Mouse (Mus musculus): ENCODE results near the gene Sfi1.
"Not testable (repeated sequence)": the region's sequence is repeated elsewhere in the genome, so short reads cannot be mapped to it uniquely, and the experiment has no call there.

The Sfi1 gene

GRCm38 (mm10) chr11:3104501-3105260, 88.6 kb downstream of the Sfi1 start:
- DNase-seq (ENCODE audit: inconsistent ontology term): peak; percentile 16

DNA sequence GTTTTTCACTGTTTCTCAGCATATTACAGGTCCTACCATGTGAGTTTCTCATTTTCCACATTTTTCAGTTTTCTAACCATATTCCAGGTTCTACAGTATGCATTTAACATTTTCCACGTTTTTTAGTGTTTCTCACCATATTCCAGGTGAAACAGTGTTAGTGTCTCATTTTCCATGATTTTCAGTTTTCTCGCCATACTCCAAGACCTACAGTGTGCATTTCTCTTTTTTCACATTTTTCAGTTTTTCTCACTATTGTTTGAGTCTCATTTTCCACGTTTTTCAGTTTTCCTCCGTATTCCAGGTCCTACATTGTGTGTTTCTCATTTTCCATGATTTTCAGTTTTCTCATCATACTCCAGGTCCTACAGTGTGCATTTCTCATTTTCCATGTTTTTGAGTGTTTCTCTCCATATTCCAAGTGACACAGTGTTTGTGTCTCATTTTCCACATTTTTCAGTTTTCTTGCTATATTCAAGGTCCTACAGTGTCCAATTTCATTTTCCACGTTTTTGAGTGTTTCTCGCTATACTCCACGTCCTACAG, 89.6 kb downstream of the Sfi1 start:
- peak; percentile 22 for DNase-seq (ENCODE audit: inconsistent ontology term)

DNA sequence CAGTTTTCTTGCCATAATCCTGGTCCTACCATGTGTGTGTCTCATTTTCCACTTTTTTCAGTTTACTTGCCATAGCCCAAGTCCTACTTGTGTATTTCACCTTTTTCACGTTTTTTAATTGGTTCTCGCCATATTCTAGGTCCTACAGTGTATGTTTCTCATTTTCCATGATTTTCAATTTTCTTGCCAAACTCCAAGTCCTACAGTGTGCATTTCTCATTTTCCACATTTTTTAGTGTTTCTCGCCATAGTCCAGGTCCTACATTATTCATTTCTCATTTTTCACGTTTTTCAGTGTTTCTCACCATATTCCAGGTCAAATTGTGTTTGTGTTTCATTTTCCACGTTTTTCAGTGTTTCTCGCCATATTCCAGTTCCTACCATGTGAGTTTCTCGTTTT, 90.6 kb downstream of the Sfi1 start:
- DNase-seq (ENCODE audit: inconsistent ontology term): not testable (repeated sequence)

- peak; percentile 27 for DNase-seq (ENCODE audit: inconsistent ontology term)
Measured at GRCm38 (mm10) chr11:3101875-3102494, 91.3 kb downstream of the Sfi1 start.

GRCm38 (mm10) chr11:3101072-3101874, 92.0 kb downstream of the Sfi1 start:
- peak; percentile 38 for DNase-seq (ENCODE audit: inconsistent ontology term)

DNA sequence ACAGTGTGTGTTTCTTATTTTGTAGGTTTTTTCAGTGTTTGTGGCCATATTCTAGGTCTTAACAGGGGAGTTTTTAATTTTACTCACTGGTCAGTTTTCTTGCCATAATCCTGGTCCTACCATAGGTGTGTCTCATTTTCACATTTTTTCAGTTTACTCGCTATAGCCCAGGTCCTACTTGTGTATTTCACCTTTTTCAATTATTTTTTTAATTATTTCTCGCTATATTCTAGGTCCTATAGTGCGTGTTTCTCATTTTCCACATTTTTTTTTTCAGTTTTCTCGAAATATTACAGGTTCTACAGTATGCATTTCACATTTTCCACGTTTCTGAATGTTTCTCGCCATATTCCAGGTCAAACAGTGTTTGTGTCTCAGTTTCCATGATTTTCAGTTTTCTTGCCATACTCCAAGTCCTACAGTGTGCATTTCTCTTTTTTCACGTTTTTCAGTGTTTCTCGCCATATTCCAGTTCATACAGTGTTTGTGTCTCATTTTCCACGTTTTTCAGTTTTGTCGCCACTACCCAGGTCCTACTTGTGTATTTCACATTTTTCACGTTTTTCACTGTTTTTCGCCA, 93.1 kb downstream of the Sfi1 start:
- peak; percentile 49 for DNase-seq (ENCODE audit: inconsistent ontology term)

Data from Muller cell, postnatal 12 days (primary cell).